Mouse (Mus musculus): ENCODE results near the gene March4.

DNA sequence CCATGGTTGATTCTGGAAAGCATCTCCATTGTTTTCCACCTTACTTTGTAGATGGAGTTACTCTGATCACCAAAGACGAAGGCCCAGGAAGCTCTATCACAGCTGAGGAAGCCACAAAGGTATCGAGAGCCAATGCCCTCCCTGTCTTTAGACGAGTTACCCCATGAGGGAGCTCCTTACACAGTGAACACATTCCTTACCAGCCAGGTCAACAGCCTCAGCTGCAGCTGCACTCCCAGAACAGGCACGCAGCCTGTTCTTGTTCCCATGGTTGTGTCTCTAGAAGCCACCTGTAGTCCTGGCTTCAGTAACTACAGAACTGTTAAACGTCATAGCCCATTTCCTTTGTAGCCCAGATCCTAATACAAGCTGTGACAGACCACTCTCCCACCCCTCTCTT, 153.1 kb downstream of the March4 start:
- TF ChIP-seq CTCF (IDR thresholded peaks at IDR 0.05; ENCODE audit: low read depth, low read length) (no peak), POLR2A (IDR thresholded peaks at IDR 0.05; ENCODE audit: borderline replicate concordance, low read depth, low read length) (no peak)

Data from bone marrow macrophage, adult 2 months (primary cell).